Comparison of ENCODE assay signal across 14 mouse cellular contexts in the genomic region with DNA sequence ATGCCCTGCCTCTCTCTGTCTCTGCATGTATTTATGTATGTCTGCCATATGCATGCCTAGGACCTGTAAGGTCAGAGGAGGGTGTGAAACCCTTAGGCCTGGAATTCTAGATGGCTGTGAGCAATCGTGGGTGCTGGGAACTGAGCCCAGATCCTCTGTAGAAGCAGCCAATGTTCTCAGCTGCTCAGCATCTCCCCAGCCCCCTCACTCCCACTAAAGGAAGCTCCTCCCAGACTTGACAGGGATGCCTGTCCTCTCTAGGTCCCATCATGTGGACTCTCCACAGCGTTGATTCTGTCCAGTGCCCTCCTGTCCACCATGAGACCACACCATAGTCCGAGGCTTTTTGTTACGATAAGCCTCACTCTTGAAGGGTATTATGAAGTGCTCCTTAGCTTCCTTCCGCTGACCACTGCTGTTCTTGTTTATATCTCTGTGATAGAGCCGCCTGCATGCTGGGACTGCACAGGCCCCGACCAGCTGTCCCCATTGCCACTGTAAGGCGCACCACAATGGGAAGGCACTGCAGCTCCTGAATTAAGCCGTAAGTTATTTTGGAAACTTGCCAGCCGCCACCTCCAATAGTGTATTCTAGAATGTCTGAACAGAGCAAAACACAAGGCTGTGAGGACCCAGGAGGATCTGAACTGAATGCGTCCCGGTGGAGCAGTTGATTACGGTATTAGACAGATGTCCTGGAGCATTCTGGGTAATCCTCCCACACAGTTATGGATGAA. TPM values are rescaled to one million over a fixed set of nuclear protein-coding genes. Genes with fewer than 3 reads are reported as not detected.
DNase-seq lines count a peak whose midpoint lies in the region; ATAC-seq lines count a peak whose summit lies in the region.
"Had no signal": no experiment of that assay in that cellular context is flagged by ENCODE, and none has a peak within 500 bp of the region (broad histone marks: within the 10 kb centered on the region; RNA-seq: fewer than 3 reads in every experiment).

No protein-coding gene starts in this region.

- 52% methylated on average over 13 of the region's 13 CpGs for WGBS in intestine, embryonic 16.5 days
- 51% methylated on average over 13 of the region's 13 CpGs for WGBS in intestine, embryonic 15.5 days
- WGBS in embryonic facial prominence, embryonic 15.5 days, result 57% methylated on average over 13 of the region's 13 CpGs

- H3K4me2 ChIP-seq in intestine, embryonic 16.5 days (ENCODE audit: low read depth, low read length), result no peak overlapping the region
- no peak overlapping the region for H3K4me2 ChIP-seq in intestine, embryonic 15.5 days (replicated peaks)
- H3K4me2 ChIP-seq in embryonic facial prominence, embryonic 15.5 days (replicated peaks), result no peak overlapping the region
- H3K4me2 ChIP-seq: liver, embryonic 13.5 days had no signal

- H3K4me1 ChIP-seq in intestine, embryonic 16.5 days (ENCODE audit: control insufficient read depth, insufficient read depth, low read length), result no peaks in the 10 kb centered on the region
- H3K4me1 ChIP-seq in intestine, embryonic 15.5 days (replicated peaks), result no peaks in the 10 kb centered on the region
- peaks cover 4% of the 10 kb centered on the region; the same call in 1 of the 2 replicates for H3K4me1 ChIP-seq in embryonic facial prominence, embryonic 15.5 days
- H3K4me1 ChIP-seq: liver, embryonic 13.5 days had no signal

- H3K27ac ChIP-seq in intestine, embryonic 16.5 days (ENCODE audit: low read length), result no peak overlapping the region; the same call in 1 of the 2 replicates
- H3K27ac ChIP-seq in intestine, embryonic 15.5 days, result no peak overlapping the region
- H3K27ac ChIP-seq in embryonic facial prominence, embryonic 15.5 days (replicated peaks), result no peak overlapping the region
- H3K27ac ChIP-seq: liver, embryonic 13.5 days had no signal

- H3K4me3 ChIP-seq in intestine, embryonic 16.5 days (ENCODE audit: low read length), result no peak overlapping the region
- no peak overlapping the region for H3K4me3 ChIP-seq in intestine, embryonic 15.5 days (replicated peaks)
- no peak overlapping the region for H3K4me3 ChIP-seq in embryonic facial prominence, embryonic 15.5 days (replicated peaks)
- H3K4me3 ChIP-seq: liver, embryonic 13.5 days had no signal

- no peaks in the 10 kb centered on the region for H3K9me3 ChIP-seq in intestine, embryonic 16.5 days (ENCODE audit: control insufficient read depth, low read length)
- H3K9me3 ChIP-seq in intestine, embryonic 15.5 days, result no peaks in the 10 kb centered on the region
- no peaks in the 10 kb centered on the region for H3K9me3 ChIP-seq in embryonic facial prominence, embryonic 15.5 days (replicated peaks)
- H3K9me3 ChIP-seq: liver, embryonic 13.5 days had no signal

- DNase-seq in 3T3-L1 (ENCODE audit: low read depth, low spot score), result peak; percentile 22
- peak; percentile 19 for DNase-seq in mesoderm, embryonic 11.5 days (ENCODE audit: low read depth, low spot score)
- DNase-seq in adrenal gland, postnatal 14 days, result no peak
- no peak for DNase-seq in spleen, adult 12 weeks (ENCODE audit: low spot score)
- DNase-seq: adrenal gland, adult 2 months; gastrocnemius, postnatal 36 days; kidney, adult 11 months; liver, embryonic 13.5 days had no signal

- H3K9ac ChIP-seq in intestine, embryonic 16.5 days (ENCODE audit: low read depth, low read length), result no peak overlapping the region
- no peak overlapping the region for H3K9ac ChIP-seq in intestine, embryonic 15.5 days
- no peak overlapping the region for H3K9ac ChIP-seq in embryonic facial prominence, embryonic 15.5 days
- H3K9ac ChIP-seq: liver, embryonic 13.5 days had no signal

- no peaks in the 10 kb centered on the region for H3K36me3 ChIP-seq in intestine, embryonic 16.5 days (ENCODE audit: control insufficient read depth, insufficient read depth, low read length)
- H3K36me3 ChIP-seq in intestine, embryonic 15.5 days, result no peaks in the 10 kb centered on the region
- H3K36me3 ChIP-seq in embryonic facial prominence, embryonic 15.5 days, result no peaks in the 10 kb centered on the region
- H3K36me3 ChIP-seq: liver, embryonic 13.5 days had no signal

- no peaks in the 10 kb centered on the region for H3K27me3 ChIP-seq in intestine, embryonic 16.5 days (replicated peaks; ENCODE audit: control insufficient read depth, insufficient read depth, low read length)
- H3K27me3 ChIP-seq in intestine, embryonic 15.5 days (replicated peaks), result no peaks in the 10 kb centered on the region
- no peaks in the 10 kb centered on the region for H3K27me3 ChIP-seq in embryonic facial prominence, embryonic 15.5 days
- H3K27me3 ChIP-seq: liver, embryonic 13.5 days had no signal

- peak; percentile 33; the same call in 1 of the 2 replicates for ATAC-seq in intestine, embryonic 16.5 days
- no peak for ATAC-seq in intestine, embryonic 15.5 days
- ATAC-seq in embryonic facial prominence, embryonic 15.5 days (ENCODE audit: insufficient number of reproducible peaks, low FRiP score, low TSS enrichment, low read depth), result 0 out of 2 replicates have a peak, but pooled peaks have one; percentile 41
- ATAC-seq in erythroblast, adult 5-6 weeks (replicated peaks; ENCODE audit: low FRiP score, poor library complexity, severe bottlenecking), result no peak

RNA-seq across cellular contexts. Expression of a gene that starts 40.4 kb away (rescaled TPM):
- polyA plus RNA-seq in intestine, embryonic 16.5 days (2015; fragmentation: Nextera tagmentation; extraction: Ambion mirVana), result not detected in 2 replicates
- polyA plus RNA-seq in intestine, embryonic 15.5 days (2015; fragmentation: Nextera tagmentation; extraction: Ambion mirVana), result not detected in 2 replicates
- polyA plus RNA-seq in embryonic facial prominence, embryonic 15.5 days (2015; fragmentation: Nextera tagmentation; extraction: Ambion mirVana), result not detected in 2 replicates
- not detected in 2 replicates for total RNA-seq in erythroblast, adult 5-6 weeks (2015; ENCODE audit: low replicate concordance)
- not detected in 2 replicates for total RNA-seq in erythroblast, adult 5-6 weeks (2017; ENCODE audit: low replicate concordance)
- not detected in 2 replicates for total RNA-seq in adrenal gland, postnatal 14 days (2021)
- total RNA-seq: adrenal gland, adult 2 months; common myeloid progenitor, adult 5-6 weeks; gastrocnemius, postnatal 36 days; neutrophil, adult 5-6 weeks had no signal
- polyA plus RNA-seq: adrenal gland, adult 2 months; liver, embryonic 13.5 days had no signal

RNA-seq across cellular contexts. Expression of a gene that starts 42.2 kb away (rescaled TPM):
- 2.4 and 2.5 TPM in 2 replicates for polyA plus RNA-seq in intestine, embryonic 16.5 days (2015; fragmentation: Nextera tagmentation; extraction: Ambion mirVana)
- polyA plus RNA-seq in intestine, embryonic 15.5 days (2015; fragmentation: Nextera tagmentation; extraction: Ambion mirVana), result 1.5 and 1.7 TPM in 2 replicates
- 1.0 and 1.3 TPM in 2 replicates for polyA plus RNA-seq in embryonic facial prominence, embryonic 15.5 days (2015; fragmentation: Nextera tagmentation; extraction: Ambion mirVana)
- not detected in 2 replicates for total RNA-seq in erythroblast, adult 5-6 weeks (2015; ENCODE audit: low replicate concordance)
- total RNA-seq in erythroblast, adult 5-6 weeks (2017; ENCODE audit: low replicate concordance), result not detected in 2 replicates
- 0.15 and 0.60 TPM in 2 replicates for total RNA-seq in adrenal gland, postnatal 14 days (2021)
- total RNA-seq: common myeloid progenitor, adult 5-6 weeks had no signal
- polyA plus RNA-seq: adrenal gland, adult 2 months had no signal

RNA-seq across cellular contexts. Expression of a gene that starts 42.3 kb away (rescaled TPM):
- 390 and 416 TPM in 2 replicates for polyA plus RNA-seq in intestine, embryonic 16.5 days (2015; fragmentation: Nextera tagmentation; extraction: Ambion mirVana)
- polyA plus RNA-seq in intestine, embryonic 15.5 days (2015; fragmentation: Nextera tagmentation; extraction: Ambion mirVana), result 410 and 432 TPM in 2 replicates
- 374 TPM in 2 replicates for polyA plus RNA-seq in embryonic facial prominence, embryonic 15.5 days (2015; fragmentation: Nextera tagmentation; extraction: Ambion mirVana)
- total RNA-seq in erythroblast, adult 5-6 weeks (2015; ENCODE audit: low replicate concordance), result 34.5 and 54.8 TPM in 2 replicates
- total RNA-seq in erythroblast, adult 5-6 weeks (2017; ENCODE audit: low replicate concordance), result 63.8 and 70.5 TPM in 2 replicates
- 251 and 259 TPM in 2 replicates for total RNA-seq in adrenal gland, postnatal 14 days (2021)

Comparison
In these comparisons a context has a peak if more than half of its experiments do, and no peak if none do; other contexts are left out.
1. ATAC-seq: peak in intestine, embryonic 16.5 days (single experiment) and embryonic facial prominence, embryonic 15.5 days (single experiment); none in intestine, embryonic 15.5 days (single experiment) and erythroblast, adult 5-6 weeks (single experiment).
2. DNase-seq: peak in 3T3-L1 (single experiment) and mesoderm, embryonic 11.5 days (single experiment); none in adrenal gland, postnatal 14 days (single experiment) and spleen, adult 12 weeks (single experiment).